Mouse (Mus musculus) 3134 (cell line): ENCODE data around the gene Xpo5.

ENCODE experiments used
- DNase-seq: peaks from one replicate; pipeline ENCODE4 v3.0.0-alpha.2; 2011; ENCODE audit warnings: low spot score; ENCODE audit not compliant: insufficient read length; ENCODE audit errors: extremely low read depth

Gene Xpo5

DNA sequence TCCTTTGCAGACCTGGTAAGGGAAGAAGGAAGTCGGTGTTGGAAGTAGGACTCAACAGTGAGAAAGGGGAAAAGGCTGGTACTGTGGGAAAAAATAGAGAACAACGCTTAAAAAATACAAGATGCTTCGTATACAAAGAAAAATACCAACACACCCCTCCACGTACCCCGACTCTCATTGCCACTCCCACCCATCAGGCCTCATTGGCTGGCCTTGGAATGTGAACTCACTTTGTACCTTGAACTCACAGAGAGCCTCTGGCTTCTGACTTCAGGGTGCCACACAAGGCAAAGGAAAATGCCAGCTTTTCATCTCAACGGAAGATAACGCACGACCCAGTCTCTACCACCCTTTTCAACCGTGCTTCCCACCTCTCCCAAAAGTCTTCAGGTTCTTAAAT lies 80.6 kb downstream of the Xpo5 start:
- no peak for DNase-seq

DNA sequence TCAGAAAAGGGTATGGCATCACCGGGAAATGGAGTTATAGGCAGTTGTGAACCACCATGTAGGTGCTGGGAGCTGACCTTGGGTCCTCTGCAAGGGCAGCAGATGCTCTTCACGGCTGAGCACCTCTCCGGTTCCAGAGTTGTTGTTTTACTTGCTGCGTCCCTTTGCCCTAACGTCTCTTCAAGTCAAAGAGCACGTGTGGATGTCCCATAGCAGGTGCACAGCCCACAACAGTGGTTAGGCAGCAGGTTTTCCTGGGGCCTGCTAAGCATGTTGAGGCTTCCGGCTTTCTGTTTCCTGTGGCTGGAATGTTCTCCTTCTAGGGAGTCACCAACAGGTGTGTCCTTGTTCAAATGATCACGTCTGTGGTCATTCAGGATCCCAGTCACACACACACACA lies 81.3 kb downstream of the Xpo5 start:
- DNase-seq, result no peak

DNA sequence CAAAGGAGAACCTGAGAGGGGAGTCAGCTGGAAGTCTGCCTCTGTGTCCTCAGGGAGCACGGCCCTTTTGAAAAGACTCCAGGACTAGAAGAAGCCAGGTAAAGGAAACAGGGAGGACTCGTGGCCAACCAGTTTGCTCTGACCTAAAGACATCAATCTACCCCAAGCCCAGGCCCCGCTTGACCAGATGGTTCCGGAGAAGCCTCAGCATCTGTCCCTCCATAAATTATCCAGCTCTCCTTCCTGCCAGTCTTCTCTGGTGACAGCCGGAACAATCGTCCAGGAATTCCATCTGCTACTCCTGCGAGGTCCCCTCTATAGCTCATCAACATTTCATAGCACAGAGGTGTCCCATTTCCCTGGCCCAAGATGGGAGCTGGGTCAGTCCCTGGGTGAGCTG lies 82.1 kb downstream of the Xpo5 start:
- no peak for DNase-seq

DNA sequence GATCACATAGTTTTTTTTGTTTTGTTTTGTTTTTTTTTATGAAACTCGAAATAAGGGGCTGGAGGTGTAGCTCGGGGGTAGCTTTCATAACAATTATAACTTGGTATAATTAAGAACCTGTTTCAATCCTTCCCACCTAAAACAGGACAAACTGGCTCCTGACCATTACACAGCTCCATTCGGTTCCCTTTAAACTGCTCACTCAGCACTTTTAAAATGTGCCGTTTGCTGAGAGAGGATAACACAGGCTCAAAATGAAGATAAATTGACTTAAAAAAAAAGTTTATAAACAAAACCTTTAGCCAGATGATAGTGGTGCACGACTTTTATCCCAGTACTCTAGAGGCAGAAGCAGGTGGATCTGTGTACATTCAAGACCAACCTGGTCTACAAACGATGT lies 82.8 kb downstream of the Xpo5 start:
- no peak for DNase-seq

DNA sequence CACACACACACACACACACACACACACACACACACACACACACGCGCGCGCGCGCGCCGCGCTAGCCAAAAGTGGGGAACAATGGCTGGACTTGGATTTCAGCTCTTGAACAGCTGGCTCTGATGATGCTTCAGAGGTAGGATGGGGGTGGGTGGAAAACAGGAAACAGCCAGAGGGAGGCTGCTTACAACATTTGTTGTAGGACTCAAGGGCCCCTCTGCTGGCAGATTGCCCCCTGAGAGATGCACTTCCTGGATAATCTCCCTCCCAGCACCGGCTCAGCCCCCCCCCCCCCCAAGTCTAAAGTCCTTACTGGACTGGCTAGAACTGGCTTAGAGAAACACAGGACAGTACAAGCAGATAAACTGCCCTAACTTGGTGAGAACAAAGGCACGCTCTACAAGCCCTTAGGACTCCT lies 85.1 kb downstream of the Xpo5 start:
- DNase-seq, result no peak
